Mouse (Mus musculus) kidney, postnatal 4 days (tissue): ENCODE measurements at regions not wholly inside any gene's neighbourhood (a gene's known extent, or its start where the extent isn't known, plus 50 kb on each side); places are given as distances from the start of the nearest gene placed in this dataset.

Experiments
- DNase-seq, 2 experiments: peaks; one replicate each; pipeline ENCODE4 v3.0.0; 2021; ENCODE audit warnings: mixed read lengths in 2 of 2

- no peak for DNase-seq
Observed at GRCm38 (mm10) chr10:55096223-55096622, 1010.5 kb upstream of the Msl3l2 start.

- no peak for DNase-seq
Observed at GRCm38 (mm10) chr10:55097225-55097624, 1009.5 kb upstream of the Msl3l2 start.

DNA sequence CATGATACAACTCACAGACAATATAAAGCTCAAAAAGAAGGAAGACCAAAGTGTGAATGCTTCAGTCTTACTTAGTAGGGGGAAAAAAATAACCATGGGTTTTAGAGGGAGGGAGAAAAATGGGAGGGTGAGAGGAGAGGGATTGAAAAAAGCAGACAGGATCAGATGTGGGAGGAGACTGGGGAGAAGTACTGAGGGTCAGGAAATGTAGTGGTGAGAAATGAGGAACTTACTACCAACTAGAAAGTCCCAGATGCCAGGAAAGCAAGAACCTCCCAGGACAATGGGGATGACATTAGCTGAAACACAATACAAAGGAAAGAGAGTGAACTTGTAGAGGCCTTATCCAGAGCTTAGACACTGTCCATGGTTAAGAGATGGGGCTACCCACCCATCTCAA is 1008.4 kb upstream of the Msl3l2 start:
- no peak for DNase-seq

DNA sequence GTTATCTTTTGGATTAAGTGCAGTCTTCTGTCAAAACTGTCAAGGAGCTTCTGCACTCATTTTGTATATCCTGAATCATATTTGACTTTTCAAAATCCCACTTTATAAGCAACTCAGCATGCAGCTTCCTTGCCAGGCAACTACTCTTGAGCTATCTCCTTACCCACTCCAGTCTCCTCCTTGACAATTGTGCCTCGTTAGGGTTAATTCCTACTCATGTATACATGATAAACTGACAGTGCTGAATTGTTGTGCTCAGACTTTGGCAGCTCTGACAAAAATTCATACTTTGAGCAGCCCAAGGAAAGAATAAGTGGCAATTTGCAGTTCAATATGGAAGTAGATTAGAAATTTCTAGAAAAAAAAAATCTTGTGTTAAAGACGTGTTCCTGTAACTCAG is 994.5 kb upstream of the Msl3l2 start:
- no peak for DNase-seq

DNA sequence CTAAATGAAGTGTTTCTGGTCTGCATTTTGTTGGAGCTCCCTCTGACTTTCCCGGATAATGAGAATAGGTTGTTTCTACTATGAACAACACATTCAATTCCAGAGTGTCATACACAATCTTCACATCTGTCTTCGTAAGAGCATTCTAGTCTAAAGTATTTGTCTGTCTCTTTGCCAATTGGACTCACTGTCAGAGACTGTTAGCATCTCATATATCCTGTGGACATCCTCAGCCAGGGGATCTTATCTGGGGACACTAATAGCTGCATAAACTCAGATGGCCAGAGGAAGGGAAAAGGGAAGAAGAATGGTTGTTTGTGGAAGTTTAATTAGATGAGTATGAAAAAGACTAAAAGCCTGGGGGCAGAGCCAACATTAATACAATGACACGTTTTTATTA is 958.5 kb upstream of the Msl3l2 start:
- no peak for DNase-seq

GRCm38 (mm10) chr10:55192176-55192575 is 914.5 kb upstream of the Msl3l2 start:
- no peak for DNase-seq

DNA sequence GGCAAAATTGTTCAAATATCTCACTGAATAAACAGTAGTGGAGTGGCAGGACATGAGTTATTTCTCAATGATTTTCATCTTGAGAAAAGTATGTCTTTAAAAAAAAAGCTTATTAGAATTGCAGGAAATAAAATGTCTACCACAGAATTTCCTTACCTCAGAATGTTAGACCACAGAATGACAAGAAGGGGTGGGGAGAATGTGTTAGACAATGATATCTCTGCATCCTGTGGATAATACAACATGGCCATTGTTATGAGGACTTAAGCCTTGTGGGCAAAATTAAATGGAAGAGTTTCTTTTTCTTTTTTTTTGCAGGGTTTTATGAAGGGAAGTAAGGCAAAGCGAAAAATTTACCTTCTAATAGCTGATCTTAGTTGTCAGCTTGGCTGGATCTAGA is 912.6 kb upstream of the Msl3l2 start:
- DNase-seq: no peak

DNA sequence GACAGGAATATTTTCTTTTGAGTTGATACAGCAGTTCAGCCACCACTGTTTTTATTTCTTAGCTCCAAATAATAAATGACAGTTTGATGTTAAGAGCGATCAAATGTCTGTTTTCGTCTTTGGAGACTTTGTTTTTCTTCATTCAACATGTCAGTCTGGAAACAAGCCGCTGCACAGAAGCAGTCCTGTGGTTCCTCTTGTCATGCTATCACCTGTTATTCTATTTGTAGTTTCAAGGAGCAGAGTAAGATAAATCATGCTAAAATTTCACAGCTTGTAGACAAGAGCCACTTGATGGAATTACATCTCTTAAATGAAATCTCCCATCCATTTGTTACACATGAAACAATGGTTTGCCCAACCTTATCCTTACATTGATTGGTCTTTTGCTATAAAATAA is 911.5 kb upstream of the Msl3l2 start:
- DNase-seq: no peak

DNA sequence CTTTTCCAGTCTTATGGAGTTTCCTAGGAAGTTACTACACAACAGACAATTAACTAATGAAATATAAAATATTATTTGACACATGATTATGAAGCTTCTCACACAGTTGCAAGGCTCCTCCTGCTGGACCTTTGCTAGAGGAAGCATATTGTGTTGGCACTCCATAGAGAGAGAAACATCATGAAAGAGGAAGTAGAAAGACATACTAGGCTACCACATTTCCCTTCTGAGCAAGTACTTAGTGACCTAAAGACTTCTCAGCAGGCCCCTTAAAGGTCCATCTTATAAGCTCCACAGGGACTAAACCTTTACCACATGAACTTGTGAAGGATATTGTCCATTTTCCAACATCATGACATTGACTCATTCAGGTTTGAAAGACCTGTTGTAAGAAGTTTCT is 869.6 kb upstream of the Msl3l2 start:
- no peak for DNase-seq

DNA sequence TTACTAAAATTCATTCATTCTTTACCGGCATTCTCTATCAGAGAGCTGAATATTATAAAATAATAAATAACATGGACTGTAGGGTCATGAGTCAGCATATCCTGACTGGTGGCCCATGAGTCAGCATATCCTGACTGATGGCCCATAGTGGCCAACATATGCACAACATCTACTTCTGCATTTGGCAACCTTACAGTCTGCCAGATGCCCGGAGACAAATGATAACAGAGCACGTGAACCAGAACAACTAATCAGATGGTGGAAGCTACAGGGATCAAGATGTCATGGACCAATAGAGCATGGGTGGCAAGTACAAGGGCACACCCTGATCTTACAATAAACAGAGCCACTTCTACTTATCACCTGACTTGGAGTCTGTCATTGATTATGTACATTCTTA is 849.4 kb upstream of the Msl3l2 start:
- no peak for DNase-seq

DNA sequence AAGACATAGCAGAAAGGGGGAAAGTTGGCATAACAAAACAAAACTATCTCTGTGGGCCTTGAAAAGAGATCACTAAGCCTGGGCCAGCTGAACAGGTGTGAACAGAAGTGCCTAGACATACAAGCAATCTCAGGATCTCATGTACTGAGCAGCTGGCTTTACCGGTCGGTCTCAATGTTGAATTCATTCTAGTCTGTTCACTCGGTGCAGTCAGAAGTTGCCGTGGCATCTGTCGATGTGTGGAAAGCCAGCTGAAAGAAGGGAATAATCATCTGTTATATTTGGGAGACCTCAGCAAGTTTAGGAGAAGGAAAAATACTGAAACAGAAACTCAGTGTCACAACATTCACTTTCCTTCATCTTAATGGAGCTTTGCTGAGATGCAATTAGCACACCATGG is 806.6 kb upstream of the Msl3l2 start:
- DNase-seq: no peak

DNA sequence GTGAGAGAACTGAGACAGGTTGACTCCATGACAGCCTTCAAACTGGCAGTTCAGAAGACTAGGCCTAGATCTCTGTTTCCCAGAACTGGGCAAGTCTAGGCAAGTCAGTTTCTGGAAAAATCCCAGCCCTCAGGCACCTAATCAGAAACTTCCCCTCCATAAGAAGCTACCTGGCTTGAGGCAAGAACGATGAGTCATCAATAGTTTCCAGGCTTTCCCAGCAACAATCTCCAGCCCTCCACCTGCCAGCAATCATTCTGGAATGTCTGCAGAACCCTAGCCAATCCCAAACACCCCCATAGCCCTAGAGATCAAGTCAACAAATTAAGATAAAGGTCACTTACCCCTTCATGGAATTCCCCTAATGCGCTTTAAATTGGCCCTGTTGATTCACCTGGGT is 772.9 kb upstream of the Msl3l2 start:
- DNase-seq: no peak

- peak in 1 of 2 experiments; percentile 4 for DNase-seq
Observed at GRCm38 (mm10) chr10:55335997-55336396, 770.7 kb upstream of the Msl3l2 start.

GRCm38 (mm10) chr10:55348071-55348470 is 758.6 kb upstream of the Msl3l2 start:
- DNase-seq: no peak
